Mouse (Mus musculus) frontal cortex, postnatal 25 days (tissue): ENCODE data around the gene Rest.

ENCODE experiments used
- DNase-seq, 2 experiments: peaks; one replicate each; pipeline ENCODE4 v3.0.0; 2022; ENCODE audit warnings: low spot score in 2 of 2

Gene Rest

GRCm38 (mm10) chr5:77309051-77309906, 44.0 kb downstream of the Rest start:
- DNase-seq: peak; percentile 9 to 58

- peak; percentile 97 to 99 for DNase-seq
Measured at GRCm38 (mm10) chr5:77309924-77310772, 44.9 kb downstream of the Rest start, which contains the start of the genes Noa1 and Polr2b. Noa1 (minus strand) TSS chr5:77310084. Polr2b (plus strand) TSS chr5:77310147.

- no peak for DNase-seq
Measured at GRCm38 (mm10) chr5:77314206-77314605, 48.9 kb downstream of the Rest start.

GRCm38 (mm10) chr5:77314986-77315385, 49.7 kb downstream of the Rest start:
- DNase-seq: no peak

- no peak for DNase-seq
Measured at GRCm38 (mm10) chr5:77324936-77325335, 59.6 kb downstream of the Rest start.

GRCm38 (mm10) chr5:77330154-77330553, 64.9 kb downstream of the Rest start:
- no peak for DNase-seq
